Mouse (Mus musculus) lung, postnatal 0 days (tissue): ENCODE results near the gene Eya2.

ENCODE experiments used
- CTCF ChIP-seq: IDR thresholded peaks from 2 replicates; pipeline ENCODE4 v1.5.1; 2016; ENCODE audit warnings: antibody characterized with exemption, mild to moderate bottlenecking
- EP300 ChIP-seq: IDR thresholded peaks from 2 replicates; pipeline ENCODE4 v1.6.1; 2016; ENCODE audit warnings: antibody characterized with exemption, mild to moderate bottlenecking, control low read depth

DNA sequence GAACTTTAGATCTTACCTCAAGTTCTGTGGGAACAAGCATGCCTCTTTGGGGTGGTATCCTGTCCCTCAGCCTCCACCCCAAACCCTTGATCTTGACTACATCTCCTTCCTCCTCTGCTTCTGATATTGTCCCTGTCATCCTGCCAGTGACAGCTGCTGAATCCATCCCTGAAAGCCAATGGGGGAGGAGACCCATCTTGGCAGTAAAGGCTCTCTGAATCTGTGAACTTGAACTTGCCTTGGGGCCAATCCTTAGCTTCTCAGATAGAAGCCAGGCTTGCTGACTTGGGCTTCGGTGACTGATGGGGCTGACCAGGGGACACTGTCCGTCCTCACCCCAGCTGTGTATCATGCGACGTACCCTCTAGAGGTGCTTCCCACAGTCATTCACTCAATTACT is 94.1 kb downstream of the Eya2 start:
- TF ChIP-seq EP300 (no peak), CTCF (no peak)
